Mouse (Mus musculus) CD4-positive helper T cell, adult 2 months (primary cell): ENCODE results near the gene Rab3gap1.
A peak's percentile ranks its signal among the peaks of the same experiment; 100 is the strongest.

Experiments
- DNase-seq: peaks from one replicate; pipeline ENCODE4 v3.0.0-alpha.2; 2012; ENCODE audit warnings: low read depth, missing footprints, low spot score

Rab3gap1 gene

DNA sequence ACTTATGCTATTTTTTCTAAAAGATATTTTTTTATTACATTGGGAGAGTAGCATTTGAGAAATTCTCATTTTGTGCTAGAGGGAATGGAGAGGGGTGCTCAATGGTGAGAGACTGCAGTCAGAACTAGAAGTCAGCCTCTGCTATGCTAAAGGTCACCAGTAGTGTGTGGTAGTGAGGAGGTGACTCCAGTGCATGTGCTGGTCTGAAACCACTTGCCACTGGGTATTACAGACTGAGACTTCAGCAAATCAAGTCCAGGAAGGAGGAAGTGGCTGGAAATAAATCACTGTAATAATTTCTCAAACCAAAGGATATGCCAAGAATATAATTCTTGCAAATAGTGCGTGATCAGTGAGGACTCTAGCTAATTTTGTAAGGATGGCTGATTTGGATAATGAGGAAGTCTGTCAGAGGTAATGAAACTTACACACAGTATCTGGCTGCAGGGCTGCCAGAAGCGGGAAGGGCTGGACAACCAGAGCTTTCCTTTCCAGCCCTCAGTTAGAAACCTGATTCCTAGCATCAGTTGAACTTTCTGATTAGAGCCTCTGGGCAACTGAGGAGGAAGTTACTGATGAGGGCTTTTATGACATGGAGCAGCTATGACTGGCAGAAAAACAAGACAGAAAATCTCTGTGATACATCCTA, 112.5 kb downstream of the Rab3gap1 start:
- no peak for DNase-seq

DNA sequence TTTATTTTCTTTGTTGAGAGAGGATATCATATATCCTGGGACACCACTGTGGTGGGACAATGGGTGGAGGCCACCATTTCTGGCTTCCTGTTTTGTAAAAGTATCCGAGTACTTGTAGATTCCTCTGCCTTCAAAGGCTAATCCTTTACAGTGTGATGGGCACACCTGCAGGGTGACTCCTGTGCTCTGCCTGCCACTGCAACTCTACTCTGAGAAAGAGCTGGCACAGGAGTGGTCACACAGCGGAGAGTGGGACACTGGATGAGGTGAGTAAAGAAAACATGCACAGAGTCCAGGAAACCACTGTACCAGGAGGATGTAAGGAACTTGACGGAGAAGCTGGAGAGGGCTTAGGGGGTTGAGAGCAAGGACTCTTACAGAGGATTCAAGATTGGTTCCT, 113.7 kb downstream of the Rab3gap1 start:
- DNase-seq, result peak; percentile 8

DNA sequence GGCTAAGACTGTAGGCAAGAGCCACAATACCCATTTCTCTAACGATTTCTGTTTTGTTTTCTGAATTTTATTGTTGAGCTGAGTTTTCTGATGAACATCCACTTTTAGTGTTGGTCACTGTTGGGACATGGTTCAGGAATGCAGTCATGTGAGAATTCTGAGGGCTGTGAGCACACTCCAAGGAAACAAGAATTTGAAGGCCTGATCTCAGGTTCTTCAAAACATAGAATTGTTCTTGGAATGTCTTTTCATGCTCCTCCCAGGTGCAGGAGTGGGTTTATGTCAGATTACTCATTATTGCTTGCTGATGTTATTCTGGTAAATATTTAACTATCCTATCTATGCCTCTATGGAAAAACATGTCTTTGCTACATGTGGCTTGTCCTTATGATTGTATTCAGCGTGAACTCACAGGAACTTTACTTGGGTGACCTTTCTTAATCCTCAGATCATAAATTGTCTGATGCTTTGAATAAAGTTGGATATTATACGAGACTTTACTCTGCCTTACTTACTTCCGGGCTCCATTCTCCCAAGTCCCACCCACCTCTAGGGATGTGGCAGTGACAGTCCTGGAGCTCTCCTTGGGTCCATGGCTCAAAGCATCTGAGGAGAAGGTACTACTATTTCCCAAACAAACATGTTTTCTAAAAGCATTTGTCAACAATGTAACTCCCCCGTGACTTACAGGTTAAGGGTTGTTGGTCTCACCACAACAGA, 114.9 kb downstream of the Rab3gap1 start:
- no peak for DNase-seq

DNA sequence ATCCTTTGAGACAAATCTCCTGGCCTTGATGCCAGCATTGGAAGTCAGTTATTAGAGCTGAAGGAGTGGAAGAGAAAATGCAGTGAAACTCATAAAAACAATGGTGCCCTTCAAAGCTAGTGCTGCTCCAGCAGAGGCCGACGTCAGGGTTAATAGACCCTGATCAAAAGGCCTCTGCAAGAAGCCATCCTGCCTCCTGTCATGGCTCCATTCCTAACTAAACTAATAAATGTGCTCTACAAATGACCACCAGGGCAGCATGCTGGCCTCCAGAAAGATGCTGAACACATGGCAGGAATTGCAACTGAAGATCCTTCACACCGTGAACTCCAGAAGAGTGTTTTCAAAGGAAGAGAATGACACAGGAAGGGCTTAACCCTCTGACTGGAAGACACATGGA, 116.8 kb downstream of the Rab3gap1 start:
- no peak for DNase-seq

DNA sequence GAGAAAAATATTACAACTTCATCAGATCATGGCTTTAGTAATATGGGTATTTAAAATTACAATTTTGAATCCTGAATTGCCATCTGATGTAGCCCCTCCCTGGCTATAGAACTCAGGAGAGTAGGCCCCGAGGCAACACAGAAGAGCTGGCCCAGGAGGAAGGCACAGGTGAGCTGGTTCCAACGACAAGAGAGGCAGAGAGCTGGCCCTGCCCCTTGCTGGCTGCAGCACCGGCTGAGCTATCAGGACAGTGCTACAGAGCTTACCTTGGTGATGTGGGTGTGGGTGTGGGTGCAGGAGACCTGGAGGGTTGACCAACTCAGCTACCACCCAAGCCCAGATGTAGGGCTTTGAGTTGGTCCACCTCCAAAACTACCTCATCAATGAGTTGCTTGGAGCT, 119.7 kb downstream of the Rab3gap1 start:
- DNase-seq, result no peak

DNA sequence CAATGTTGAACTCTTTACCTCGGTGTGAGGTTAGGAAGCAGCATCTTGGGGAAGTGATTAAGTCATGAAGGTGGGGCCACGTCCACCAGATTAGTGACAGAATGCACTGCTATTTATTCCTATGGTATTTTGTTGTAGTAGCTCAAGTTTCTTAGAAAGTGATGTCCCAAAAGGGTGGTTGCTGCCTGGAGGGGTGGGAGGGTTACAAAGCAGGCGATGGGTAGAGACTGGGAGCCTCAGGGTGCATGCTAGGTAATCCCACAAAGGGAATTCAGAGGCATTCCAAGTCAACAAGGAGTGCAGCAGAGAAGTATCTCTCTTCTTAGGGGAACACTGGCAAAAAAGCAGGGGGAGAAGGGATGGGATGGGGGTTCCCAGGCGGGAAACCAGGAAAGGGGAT, 120.8 kb downstream of the Rab3gap1 start:
- DNase-seq, result no peak

DNA sequence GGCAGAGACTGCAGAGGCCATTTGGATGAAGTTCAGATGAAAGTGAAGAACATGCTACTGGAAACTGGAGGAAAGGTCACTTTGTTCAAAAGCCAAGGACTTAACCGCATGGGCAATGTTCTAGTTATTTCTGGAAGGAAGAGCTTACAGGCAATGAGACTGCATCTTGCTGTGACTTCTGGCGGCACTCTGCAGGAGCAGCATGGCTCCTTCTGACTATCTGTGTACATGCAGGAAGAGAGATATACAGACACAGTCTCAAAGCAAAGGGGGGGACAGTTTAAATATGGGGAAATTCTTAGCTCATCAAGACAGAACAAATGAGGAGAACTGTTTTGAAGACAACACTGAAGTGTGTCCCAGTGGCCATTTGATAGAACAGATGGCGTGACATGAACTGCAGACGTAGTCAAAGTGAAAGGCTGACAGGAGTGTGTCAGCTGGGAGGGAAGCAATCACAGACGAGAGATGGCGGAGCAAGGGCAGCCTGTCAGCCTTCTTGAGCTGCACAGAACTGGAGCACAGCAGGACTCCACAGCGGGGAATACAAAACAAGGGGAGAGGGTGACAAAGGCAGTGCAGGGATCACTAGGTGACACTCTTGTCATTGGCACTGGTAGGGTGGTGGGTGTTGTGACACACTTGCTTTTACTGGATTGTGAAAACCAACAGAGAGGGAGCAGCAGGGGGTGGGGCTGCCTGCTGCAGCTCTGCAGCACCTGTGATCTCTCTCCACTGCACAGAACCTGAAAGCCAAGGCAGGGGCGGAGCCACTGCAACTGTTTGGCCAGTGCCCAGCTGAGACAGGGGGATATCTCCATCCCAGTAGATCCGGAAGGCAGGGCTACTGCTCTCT, 121.5 kb downstream of the Rab3gap1 start:
- no peak for DNase-seq
